Mouse (Mus musculus) E14TG2a.4 (cell line): Measurements from ENCODE around the gene Card10.

Source experiments
- H3K27me3 ChIP-seq: 2 replicates; pipeline ENCODE4 v1.6.1; 2014; ENCODE audit warnings: low read length, control low read depth; ENCODE audit not compliant: insufficient read depth
- H3K36me3 ChIP-seq: 2 replicates; pipeline ENCODE4 v1.6.1; 2014; ENCODE audit warnings: low read length, control low read depth; ENCODE audit not compliant: insufficient read depth
- H3K4me1 ChIP-seq: replicated peaks from 2 replicates; pipeline ENCODE4 v1.6.1; 2014; ENCODE audit warnings: low read depth, low read length, control low read depth
- H3K4me3 ChIP-seq: replicated peaks from 2 replicates; pipeline ENCODE4 v1.5.1; 2014; ENCODE audit warnings: mild to moderate bottlenecking, low read length
- H3K9me3 ChIP-seq: 2 replicates; pipeline ENCODE4 v1.6.1; 2014; ENCODE audit warnings: low read length, control low read depth
- CTCF ChIP-seq: conservative IDR thresholded peaks from 2 replicates; pipeline ENCODE4 v1.5.1; 2014; ENCODE audit warnings: low read length
- NANOG ChIP-seq: IDR thresholded peaks from 2 replicates; pipeline ENCODE4 v1.6.1; 2014; ENCODE audit warnings: borderline replicate concordance, low read length, mixed read lengths
- POU5F1 ChIP-seq: IDR thresholded peaks from 2 replicates; pipeline ENCODE4 v1.6.1; 2014; ENCODE audit warnings: low read length, borderline replicate concordance

Gene Card10

GRCm38 (mm10) chr15:78769064-78769463 is 33.8 kb downstream of the Card10 start:
- peak; percentile 77 for TF ChIP-seq CTCF
- TF ChIP-seq POU5F1 = no peak
- Histone ChIP-seq H3K27me3 (peaks cover 13% of the 10 kb centered on the region), H3K4me1 (peaks cover 66% of the 10 kb centered on the region), H3K9me3 (no peaks in the 10 kb centered on the region), H3K36me3 (peaks cover 5% of the 10 kb centered on the region; the same call in 1 of the 2 replicates), H3K4me3 (no peak overlapping the region)

DNA sequence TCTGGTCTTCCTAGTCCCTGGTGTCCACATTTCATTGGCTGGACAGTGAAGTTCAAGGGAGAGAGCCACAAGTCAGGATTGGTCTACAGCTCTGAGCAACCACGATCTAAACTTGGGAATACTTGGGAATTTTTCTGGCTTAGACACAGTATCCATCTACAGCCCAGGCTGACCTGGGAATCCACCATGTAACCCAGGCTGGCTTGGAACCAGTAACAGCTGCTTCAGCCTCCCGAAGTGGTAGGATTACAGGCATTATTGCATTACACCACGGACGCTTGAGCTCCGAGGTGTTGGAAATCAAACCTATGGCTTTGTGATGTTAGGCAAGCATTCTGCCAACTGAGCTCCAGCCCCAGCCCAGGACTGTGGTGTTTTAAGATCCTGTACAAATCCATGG is 39.1 kb downstream of the Card10 start:
- peaks cover 12% of the 10 kb centered on the region; the same call in 1 of the 2 replicates for H3K36me3 ChIP-seq
- H3K4me3 ChIP-seq = no peak overlapping the region
- peaks cover 30% of the 10 kb centered on the region for H3K4me1 ChIP-seq
- H3K9me3 ChIP-seq = no peaks in the 10 kb centered on the region
- H3K27me3 ChIP-seq = no peaks in the 10 kb centered on the region; the same call in 1 of the 2 replicates
- TF ChIP-seq POU5F1 (no peak), NANOG (no peak), CTCF (no peak)

- peaks cover 26% of the 10 kb centered on the region for H3K4me1 ChIP-seq
- H3K9me3 ChIP-seq = no peaks in the 10 kb centered on the region
- H3K27me3 ChIP-seq = no peaks in the 10 kb centered on the region; the same call in 1 of the 2 replicates
- peaks cover 16% of the 10 kb centered on the region; the same call in 1 of the 2 replicates for H3K36me3 ChIP-seq
- TF ChIP-seq CTCF = no peak
- H3K4me3 ChIP-seq = no peak overlapping the region
These were observed 39.6 kb downstream of the Card10 start for GRCm38 (mm10) chr15:78763210-78763609.

DNA sequence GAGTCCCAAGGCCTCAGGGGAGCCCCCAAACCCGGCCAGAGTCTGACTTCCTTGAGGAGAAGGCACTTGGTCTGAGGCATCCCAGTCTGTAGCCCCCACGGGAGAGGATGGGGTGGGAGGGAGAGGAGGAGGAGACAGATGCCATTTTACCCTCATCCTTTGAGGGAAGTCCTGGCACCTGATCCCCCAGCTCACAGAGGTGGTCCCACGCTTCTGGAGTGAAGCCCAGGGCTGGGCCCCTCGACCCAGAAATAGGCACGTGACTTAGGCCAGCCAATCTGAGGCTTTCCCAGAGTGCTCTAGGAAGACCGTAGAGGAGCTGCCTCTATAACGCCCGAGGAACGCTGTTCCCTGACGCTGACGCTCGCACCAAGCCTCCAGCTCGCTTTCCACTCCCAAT is 41.7 kb downstream of the Card10 start:
- Histone ChIP-seq H3K4me1 (peaks cover 26% of the 10 kb centered on the region), H3K36me3 (peaks cover 21% of the 10 kb centered on the region; the same call in 1 of the 2 replicates), H3K9me3 (no peaks in the 10 kb centered on the region), H3K27me3 (no peaks in the 10 kb centered on the region; the same call in 1 of the 2 replicates), H3K4me3 (no peak overlapping the region)
- TF ChIP-seq POU5F1 (no peak), CTCF (no peak), NANOG (no peak)

DNA sequence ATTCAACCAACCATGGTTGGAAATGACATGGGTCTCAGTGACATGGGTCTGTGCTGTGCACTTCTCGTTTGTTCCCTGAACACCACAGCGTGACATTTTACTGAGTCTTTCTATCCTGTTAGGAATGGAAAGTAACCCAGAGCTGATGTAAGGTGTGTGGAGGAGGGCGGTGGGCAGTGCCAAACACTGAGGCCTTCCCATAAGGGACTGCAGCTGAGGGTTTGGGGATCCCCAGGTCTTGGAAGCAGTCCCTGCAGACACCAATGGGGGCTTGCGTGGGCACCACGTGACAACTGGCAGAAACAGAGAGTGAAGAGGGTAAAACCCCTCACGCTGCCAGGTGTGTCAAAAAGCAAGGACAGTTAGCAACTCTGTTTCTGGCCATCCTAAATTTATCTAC is 44.7 kb downstream of the Card10 start:
- Histone ChIP-seq H3K27me3 (no peaks in the 10 kb centered on the region; the same call in 1 of the 2 replicates), H3K4me1 (peaks cover 17% of the 10 kb centered on the region), H3K36me3 (peaks cover 16% of the 10 kb centered on the region; the same call in 1 of the 2 replicates), H3K4me3 (no peak overlapping the region), H3K9me3 (peaks cover under 1% of the 10 kb centered on the region; the same call in 1 of the 2 replicates)
- no peak for TF ChIP-seq POU5F1
- TF ChIP-seq CTCF = no peak
- TF ChIP-seq NANOG = no peak

DNA sequence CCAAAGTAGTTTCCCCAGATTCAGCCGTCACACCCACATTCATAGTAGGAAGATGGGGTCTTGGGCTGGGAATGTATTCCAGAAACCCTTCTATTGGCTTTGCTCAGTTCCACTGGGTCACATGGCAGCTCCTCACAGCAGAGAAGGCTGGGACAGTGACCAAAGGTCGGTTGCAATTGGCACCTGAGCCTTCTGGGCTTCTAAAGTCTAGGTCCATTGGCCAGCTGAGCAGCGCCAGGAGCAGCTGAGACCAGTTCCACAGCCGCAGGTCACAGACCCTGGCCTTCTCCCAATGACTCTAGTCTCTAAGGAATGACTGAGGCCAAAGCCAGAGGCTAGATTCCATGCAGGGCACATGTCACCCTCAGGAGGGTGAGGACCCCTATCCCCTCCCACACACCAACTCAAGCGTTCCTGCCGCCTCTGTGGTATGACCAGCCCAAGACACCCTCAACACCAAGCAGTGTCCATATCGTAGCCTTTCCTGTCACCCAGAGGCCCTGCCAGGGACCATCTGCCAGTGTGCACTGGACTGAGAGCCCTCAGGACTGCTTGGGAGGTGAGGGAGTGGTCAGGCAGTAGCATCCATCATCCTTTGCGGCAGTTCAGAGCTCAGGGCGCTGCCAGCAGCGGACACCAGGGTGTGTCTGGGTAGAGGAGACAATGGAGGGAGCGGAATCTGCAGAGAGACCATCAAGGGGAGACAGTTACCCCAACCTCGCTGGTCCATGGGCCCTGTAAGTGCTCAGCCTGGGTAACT is 46.7 kb downstream of the Card10 start:
- H3K36me3 ChIP-seq = peaks cover 9% of the 10 kb centered on the region; the same call in 1 of the 2 replicates
- H3K4me3 ChIP-seq = peak overlapping the region; percentile 41; the same call in 1 of the 2 replicates
- TF ChIP-seq CTCF = no peak
- TF ChIP-seq NANOG = no peak
- H3K4me1 ChIP-seq = peaks cover 17% of the 10 kb centered on the region
- H3K9me3 ChIP-seq = peaks cover 3% of the 10 kb centered on the region
- peaks cover 3% of the 10 kb centered on the region; the same call in 1 of the 2 replicates for H3K27me3 ChIP-seq

GRCm38 (mm10) chr15:78755226-78755625 is 47.6 kb downstream of the Card10 start:
- Histone ChIP-seq H3K27me3 (peaks cover 3% of the 10 kb centered on the region; the same call in 1 of the 2 replicates), H3K4me1 (peaks cover 19% of the 10 kb centered on the region), H3K9me3 (peaks cover 3% of the 10 kb centered on the region), H3K36me3 (peaks cover 9% of the 10 kb centered on the region; the same call in 1 of the 2 replicates), H3K4me3 (no peak overlapping the region)
- TF ChIP-seq CTCF = no peak
- TF ChIP-seq NANOG = no peak
- TF ChIP-seq POU5F1 = no peak

DNA sequence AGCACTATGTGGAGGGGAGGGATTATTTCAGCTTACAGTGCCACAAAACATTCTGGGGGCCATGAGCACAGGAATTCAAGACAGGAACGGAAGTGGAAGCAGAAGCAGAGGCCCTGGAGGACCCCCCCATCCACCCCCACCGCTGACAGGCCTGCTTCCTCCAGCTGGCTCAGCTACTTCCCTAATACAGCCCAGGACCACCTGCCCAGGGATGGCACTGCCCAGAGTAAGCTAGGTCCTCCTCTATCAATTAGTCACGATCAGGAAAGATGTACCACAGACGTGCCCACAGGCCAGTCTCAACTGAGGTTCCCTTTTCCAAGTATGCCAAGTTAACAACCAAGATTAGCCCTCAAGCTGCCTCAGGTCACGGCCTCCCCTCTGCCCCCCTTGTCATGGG is 48.7 kb downstream of the Card10 start:
- Histone ChIP-seq H3K27me3 (peaks cover 3% of the 10 kb centered on the region; the same call in 1 of the 2 replicates), H3K4me1 (peaks cover 27% of the 10 kb centered on the region), H3K9me3 (peaks cover 3% of the 10 kb centered on the region), H3K36me3 (peaks cover 9% of the 10 kb centered on the region; the same call in 1 of the 2 replicates), H3K4me3 (no peak overlapping the region)
- no peak for TF ChIP-seq NANOG
- no peak for TF ChIP-seq POU5F1
- no peak for TF ChIP-seq CTCF

- peaks cover 3% of the 10 kb centered on the region for H3K9me3 ChIP-seq
- TF ChIP-seq NANOG = no peak
- no peak for TF ChIP-seq CTCF
- no peak for TF ChIP-seq POU5F1
- no peak overlapping the region for H3K4me3 ChIP-seq
- H3K27me3 ChIP-seq = peaks cover 3% of the 10 kb centered on the region; the same call in 1 of the 2 replicates
- H3K36me3 ChIP-seq = peaks cover 3% of the 10 kb centered on the region; the same call in 1 of the 2 replicates
- peaks cover 33% of the 10 kb centered on the region for H3K4me1 ChIP-seq
These were observed 49.9 kb downstream of the Card10 start for GRCm38 (mm10) chr15:78752991-78753390.
